Mouse (Mus musculus): ENCODE measurements around the gene Podn. TPM values are rescaled to one million over a fixed set of nuclear protein-coding genes. Genes with fewer than 3 reads are reported as not detected.

Gene Podn
- polyA plus RNA-seq, 1 experiment from 2014 or later: 0.90 TPM

- Histone ChIP-seq H3K4me3 (no peak overlapping the region), H3K9me3 (peaks cover 2% of the 10 kb centered on the region; the same call in 1 of the 2 replicates), H3K27me3 (no peaks in the 10 kb centered on the region), H3K36me3 (peaks cover 67% of the 10 kb centered on the region), H3K27ac (no peak overlapping the region), H3K4me2 (no peak overlapping the region), H3K4me1 (no peaks in the 10 kb centered on the region), H3K9ac (no peak overlapping the region)
- ATAC-seq (ENCODE audit: insufficient number of reproducible peaks, insufficient read depth, low FRiP score, low TSS enrichment, low read depth): no peak
- 94% methylated on average over 5 of the region's 5 CpGs for WGBS
These were observed 33.7 kb downstream of the Podn start for GRCm38 (mm10) chr4:108062524-108062923.

GRCm38 (mm10) chr4:108060774-108061173 is 35.5 kb downstream of the Podn start:
- WGBS: 78% methylated on average over 4 of the region's 4 CpGs
- Histone ChIP-seq H3K9me3 (peaks cover 2% of the 10 kb centered on the region; the same call in 1 of the 2 replicates), H3K4me2 (no peak overlapping the region), H3K27me3 (no peaks in the 10 kb centered on the region), H3K36me3 (peaks cover 68% of the 10 kb centered on the region), H3K27ac (no peak overlapping the region), H3K4me3 (no peak overlapping the region), H3K4me1 (no peaks in the 10 kb centered on the region), H3K9ac (no peak overlapping the region)
- ATAC-seq (ENCODE audit: insufficient number of reproducible peaks, insufficient read depth, low FRiP score, low TSS enrichment, low read depth): no peak

GRCm38 (mm10) chr4:108059601-108060379 is 36.5 kb downstream of the Podn start:
- Histone ChIP-seq H3K4me1 (no peaks in the 10 kb centered on the region), H3K9ac (no peak overlapping the region), H3K36me3 (peaks cover 70% of the 10 kb centered on the region), H3K9me3 (peaks cover 2% of the 10 kb centered on the region; the same call in 1 of the 2 replicates), H3K4me2 (no peak overlapping the region), H3K4me3 (no peak overlapping the region), H3K27me3 (no peaks in the 10 kb centered on the region), H3K27ac (no peak overlapping the region)
- no peak for ATAC-seq (ENCODE audit: insufficient number of reproducible peaks, insufficient read depth, low FRiP score, low TSS enrichment, low read depth)
- 62% methylated on average over 19 of the region's 19 CpGs for WGBS

- Histone ChIP-seq H3K27me3 (no peaks in the 10 kb centered on the region), H3K4me3 (no peak overlapping the region), H3K36me3 (peaks cover 76% of the 10 kb centered on the region), H3K4me1 (no peaks in the 10 kb centered on the region), H3K9ac (no peak overlapping the region), H3K27ac (no peak overlapping the region), H3K9me3 (peaks cover 2% of the 10 kb centered on the region; the same call in 1 of the 2 replicates), H3K4me2 (no peak overlapping the region)
- ATAC-seq (ENCODE audit: insufficient number of reproducible peaks, insufficient read depth, low FRiP score, low TSS enrichment, low read depth): no peak
- 83% methylated on average over 10 of the region's 10 CpGs for WGBS
These were observed 38.1 kb downstream of the Podn start for GRCm38 (mm10) chr4:108058166-108058565.

- Histone ChIP-seq H3K36me3 (peaks cover 76% of the 10 kb centered on the region), H3K4me1 (no peaks in the 10 kb centered on the region)
These were observed 39.0 kb downstream of the Podn start for GRCm38 (mm10) chr4:108057247-108057646.

GRCm38 (mm10) chr4:108055873-108056272 is 40.4 kb downstream of the Podn start:
- no peaks in the 10 kb centered on the region for H3K27me3 ChIP-seq
- peaks cover 78% of the 10 kb centered on the region for H3K36me3 ChIP-seq
- H3K4me2 ChIP-seq: no peak overlapping the region
- no peaks in the 10 kb centered on the region for H3K9me3 ChIP-seq
- H3K4me3 ChIP-seq: no peak overlapping the region
- H3K27ac ChIP-seq: no peak overlapping the region
- no peak for ATAC-seq (ENCODE audit: insufficient number of reproducible peaks, insufficient read depth, low FRiP score, low TSS enrichment, low read depth)
- no peak overlapping the region for H3K9ac ChIP-seq
- WGBS: 94% methylated on average over 10 of the region's 10 CpGs
- H3K4me1 ChIP-seq: no peaks in the 10 kb centered on the region

More at GRCm38 (mm10) chr4:108057247-108057646, 39.0 kb downstream of the Podn start:
- no peak overlapping the region for H3K4me3 ChIP-seq
- 86% methylated on average over 2 of the region's 2 CpGs for WGBS
- no peak for ATAC-seq (ENCODE audit: insufficient number of reproducible peaks, insufficient read depth, low FRiP score, low TSS enrichment, low read depth)
- H3K4me2 ChIP-seq: no peak overlapping the region
- peaks cover 2% of the 10 kb centered on the region; the same call in 1 of the 2 replicates for H3K9me3 ChIP-seq
- no peak overlapping the region for H3K9ac ChIP-seq
- H3K27ac ChIP-seq: no peak overlapping the region
- H3K27me3 ChIP-seq: no peaks in the 10 kb centered on the region

- H3K36me3 ChIP-seq: peaks cover 82% of the 10 kb centered on the region
- H3K4me3 ChIP-seq: no peak overlapping the region
- ATAC-seq (ENCODE audit: insufficient number of reproducible peaks, insufficient read depth, low FRiP score, low TSS enrichment, low read depth): no peak
- WGBS: 85% methylated on average over 8 of the region's 8 CpGs
- no peaks in the 10 kb centered on the region for H3K4me1 ChIP-seq
- H3K27me3 ChIP-seq: no peaks in the 10 kb centered on the region
- H3K27ac ChIP-seq: no peak overlapping the region
- no peaks in the 10 kb centered on the region for H3K9me3 ChIP-seq
- H3K4me2 ChIP-seq: no peak overlapping the region
- no peak overlapping the region for H3K9ac ChIP-seq
These were observed 43.6 kb downstream of the Podn start for GRCm38 (mm10) chr4:108052673-108053072.

GRCm38 (mm10) chr4:108051687-108052274 is 44.5 kb downstream of the Podn start:
- ATAC-seq (ENCODE audit: insufficient number of reproducible peaks, insufficient read depth, low FRiP score, low TSS enrichment, low read depth): no peak
- Histone ChIP-seq H3K4me2 (no peak overlapping the region), H3K4me1 (no peaks in the 10 kb centered on the region), H3K9me3 (no peaks in the 10 kb centered on the region), H3K4me3 (no peak overlapping the region), H3K27ac (no peak overlapping the region), H3K27me3 (no peaks in the 10 kb centered on the region), H3K9ac (no peak overlapping the region), H3K36me3 (peaks cover 83% of the 10 kb centered on the region)
- WGBS: 88% methylated on average over 10 of the region's 10 CpGs

- 88% methylated on average over 8 of the region's 8 CpGs for WGBS
- no peak for ATAC-seq (ENCODE audit: insufficient number of reproducible peaks, insufficient read depth, low FRiP score, low TSS enrichment, low read depth)
- Histone ChIP-seq H3K4me2 (no peak overlapping the region), H3K27me3 (no peaks in the 10 kb centered on the region), H3K27ac (0 out of 2 replicates have a peak overlapping the region, but pooled peaks have one; percentile 22), H3K4me1 (peaks cover 15% of the 10 kb centered on the region), H3K9ac (peak overlapping the region; percentile 8; the same call in 1 of the 2 replicates), H3K36me3 (peaks cover 59% of the 10 kb centered on the region), H3K4me3 (no peak overlapping the region), H3K9me3 (no peaks in the 10 kb centered on the region)
These were observed 50.1 kb downstream of the Podn start for GRCm38 (mm10) chr4:108046136-108046535.

- H3K4me1 ChIP-seq: peaks cover 15% of the 10 kb centered on the region
- peaks cover 53% of the 10 kb centered on the region for H3K36me3 ChIP-seq
- peak overlapping the region; percentile 76 for H3K27ac ChIP-seq
- no peak overlapping the region; the same call in 1 of the 2 replicates for H3K9ac ChIP-seq
- H3K4me3 ChIP-seq: no peak overlapping the region
- no peak overlapping the region for H3K4me2 ChIP-seq
- H3K9me3 ChIP-seq: no peaks in the 10 kb centered on the region
- H3K27me3 ChIP-seq: no peaks in the 10 kb centered on the region
- 47% methylated on average over 19 of the region's 19 CpGs for WGBS
- no peak for ATAC-seq (ENCODE audit: insufficient number of reproducible peaks, insufficient read depth, low FRiP score, low TSS enrichment, low read depth)
These were observed 50.8 kb downstream of the Podn start for GRCm38 (mm10) chr4:108045136-108046107.

- Histone ChIP-seq H3K36me3 (peaks cover 4% of the 10 kb centered on the region), H3K4me3 (no peak overlapping the region), H3K27ac (no peak overlapping the region), H3K4me2 (no peak overlapping the region), H3K9ac (no peak overlapping the region), H3K27me3 (peaks cover 20% of the 10 kb centered on the region), H3K9me3 (no peaks in the 10 kb centered on the region), H3K4me1 (peaks cover 6% of the 10 kb centered on the region)
- no peak for ATAC-seq (ENCODE audit: insufficient number of reproducible peaks, insufficient read depth, low FRiP score, low TSS enrichment, low read depth)
- 77% methylated on average over 8 of the region's 8 CpGs for WGBS
These were observed 59.2 kb downstream of the Podn start for GRCm38 (mm10) chr4:108037027-108037426.

Data from embryonic facial prominence, embryonic 13.5 days (tissue).